Mouse (Mus musculus) gonadal fat pad, adult 2 months (tissue): ENCODE data around the gene Vmn2r24. TPM values are rescaled to one million over a fixed set of nuclear protein-coding genes. Genes with fewer than 3 reads are reported as not detected.
"Not testable (repeated sequence)": the region's sequence is repeated elsewhere in the genome, so short reads cannot be mapped to it uniquely, and the experiment has no call there.

ENCODE experiments used
- DNase-seq: peaks from one replicate; pipeline ENCODE4 v3.0.0-alpha.2; 2012; ENCODE audit warnings: low read depth
- polyA plus RNA-seq: library from polyadenylated mRNA; depleted of rRNA; stranded (reverse); fragments of >200 nt; gene quantifications from 2 replicates; pipeline ENCODE4 v1.2.3, GENCODE M21; 2012; rRNA removed

Gene Vmn2r24
- polyA plus RNA-seq = not detected in 2 replicates

DNA sequence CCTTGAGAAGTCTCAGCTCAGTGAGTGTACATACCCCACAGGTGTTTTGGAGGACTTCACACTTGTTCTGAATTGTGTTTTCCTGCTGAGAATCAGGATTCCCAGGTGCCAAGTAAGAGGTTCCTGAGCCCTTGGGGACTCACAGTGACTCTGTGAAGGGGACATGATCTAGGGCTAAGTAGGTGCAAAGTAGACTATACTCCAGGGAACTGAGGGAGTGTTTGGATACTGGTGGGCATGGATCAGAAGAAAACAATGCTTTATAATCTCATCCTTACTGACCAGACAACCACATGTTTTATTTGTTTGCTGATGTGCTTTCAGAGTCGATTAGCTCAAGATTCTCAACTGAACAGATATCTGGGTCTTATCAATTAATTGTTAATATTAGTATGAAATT is at the start of gene Vmn2r24:
TSS of gene Vmn2r24 (plus strand) at position 301 of the 400 bp plus-strand sequence.
- DNase-seq = no peak

GRCm38 (mm10) chr6:123770031-123770430 is 8.6 kb upstream of the Vmn2r24 start:
- DNase-seq = no peak

- no peak for DNase-seq
Measured at GRCm38 (mm10) chr6:123784857-123785256, 6.2 kb downstream of the Vmn2r24 start.

DNA sequence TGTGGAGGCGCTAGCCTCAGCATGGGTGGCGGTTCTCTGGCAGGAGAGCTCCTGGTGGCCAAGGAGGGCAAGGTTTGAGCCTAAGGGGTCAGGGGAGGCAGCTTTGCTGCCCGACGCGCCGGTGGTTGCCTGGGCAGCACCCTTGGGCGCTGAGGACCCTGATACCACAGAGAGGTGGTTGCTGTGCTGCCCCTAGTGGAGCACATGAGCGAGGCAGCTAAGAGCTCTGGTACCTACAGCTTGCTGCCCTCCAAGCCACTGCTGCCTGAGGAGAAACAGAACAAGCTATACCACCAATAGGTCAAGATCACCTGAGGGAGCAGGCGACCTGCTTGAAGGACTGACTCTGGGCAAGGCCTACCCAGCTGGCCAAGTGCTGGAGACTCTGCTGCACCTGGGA is 15.1 kb downstream of the Vmn2r24 start:
- DNase-seq = no peak

GRCm38 (mm10) chr6:123810291-123810690 is 31.6 kb downstream of the Vmn2r24 start:
- not testable (repeated sequence) for DNase-seq

DNA sequence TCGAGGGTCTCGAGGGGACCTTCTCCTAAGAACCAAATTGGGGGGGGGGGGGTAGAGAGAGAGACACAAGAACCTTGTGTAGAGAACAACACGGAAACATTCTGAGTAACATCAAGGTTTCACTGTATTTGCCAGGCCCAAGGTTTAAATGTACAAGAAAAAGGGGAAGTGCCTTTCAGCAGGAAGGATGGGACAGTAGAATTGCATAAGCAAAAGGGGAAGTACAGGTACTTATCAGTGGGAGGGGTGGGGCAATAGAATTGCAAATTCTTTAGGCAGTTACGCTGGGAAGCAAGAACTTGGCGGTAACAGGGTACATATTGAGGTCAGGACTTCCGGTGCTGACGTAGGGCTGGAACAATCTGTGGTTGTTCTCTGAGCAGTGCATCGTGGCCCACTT is 41.3 kb downstream of the Vmn2r24 start:
- no peak for DNase-seq

DNA sequence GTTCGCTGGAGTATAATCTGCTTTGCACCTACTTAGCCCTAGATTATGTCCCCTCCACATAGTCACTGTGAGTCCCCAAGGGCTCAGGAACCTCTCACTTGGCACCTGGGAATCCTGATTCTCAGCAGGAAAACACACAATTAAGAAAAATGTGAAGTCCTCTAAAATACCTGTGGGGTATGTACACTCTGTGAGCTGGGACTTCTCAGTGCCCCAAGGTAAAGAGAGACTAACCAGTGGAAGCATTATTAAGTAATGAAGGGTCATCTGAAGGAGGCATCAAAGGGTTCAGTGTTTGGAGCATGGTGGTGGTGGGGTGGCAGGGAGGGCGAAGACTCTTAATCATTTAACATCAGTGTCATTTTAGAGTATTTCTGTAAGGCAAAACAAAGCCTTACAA is 74.7 kb downstream of the Vmn2r24 start, which contains the start of gene Vmn2r25:
TSS of gene Vmn2r25 (minus strand) at position 101 of the 400 bp plus-strand sequence.
- not testable (repeated sequence) for DNase-seq

Other genes with a start within 250 kb of the Vmn2r24 start
- not detected in 2 replicates for gene Vmn2r21, start 245.5 kb upstream of the Vmn2r24 start, polyA plus RNA-seq
- gene Vmn2r22, start 128.2 kb upstream of the Vmn2r24 start, polyA plus RNA-seq = not detected in 2 replicates
- not detected in 2 replicates for gene Vmn2r23, start 76.2 kb upstream of the Vmn2r24 start, polyA plus RNA-seq
- gene Vmn2r25, start 74.6 kb downstream of the Vmn2r24 start, polyA plus RNA-seq = not detected in 2 replicates
- 0.06 and 0.08 TPM in 2 replicates for gene Vmn2r26, start 245.7 kb downstream of the Vmn2r24 start, polyA plus RNA-seq